Mouse (Mus musculus) thymus, adult 18-20 months (tissue): Measurements from ENCODE around the gene Usp3.
A peak's percentile ranks its signal among the peaks of the same experiment; 100 is the strongest.

Experiments
- DNase-seq, 2 experiments: peaks; one replicate each; pipeline ENCODE4 v3.0.0; 2022; ENCODE audit warnings: mixed read lengths in 2 of 2

Gene Usp3

DNA sequence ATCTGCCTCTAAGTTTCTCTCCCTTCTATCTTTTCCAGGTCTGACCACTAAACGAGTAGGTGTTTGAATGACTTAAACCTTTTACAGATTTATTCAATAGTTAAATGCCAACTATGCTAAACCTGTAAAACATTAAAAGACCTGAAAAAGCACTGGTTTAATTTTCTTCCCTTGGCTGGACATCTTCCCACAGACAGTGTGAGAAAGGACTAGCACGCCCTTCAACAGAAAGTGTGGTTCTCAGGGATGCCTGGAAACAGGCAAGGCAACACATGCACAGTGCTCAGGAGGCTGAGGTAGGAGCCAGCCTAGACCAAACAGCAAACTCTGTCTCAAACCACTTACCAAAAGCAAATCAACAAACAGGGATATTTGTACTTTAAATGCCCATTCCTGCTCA is 31.4 kb downstream of the Usp3 start:
- DNase-seq: no peak

DNA sequence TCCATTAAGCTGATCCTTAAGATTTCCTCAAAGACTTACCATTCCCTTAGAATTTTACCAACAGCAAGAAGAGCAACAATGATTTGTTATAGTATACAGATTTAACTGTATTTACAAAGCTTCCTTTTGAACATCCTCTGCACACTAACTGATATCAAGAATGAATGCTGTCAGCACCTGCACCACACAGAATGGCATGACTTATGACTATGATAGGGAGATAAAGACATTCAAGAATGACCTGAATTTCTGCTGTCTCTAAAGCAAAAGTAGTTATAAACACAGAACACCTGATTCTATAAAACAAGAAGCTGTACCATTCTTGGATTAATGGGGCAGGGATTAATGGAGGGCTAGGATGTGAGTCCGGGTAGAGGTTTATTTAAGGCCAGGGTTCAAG is 32.2 kb downstream of the Usp3 start:
- DNase-seq: no peak

DNA sequence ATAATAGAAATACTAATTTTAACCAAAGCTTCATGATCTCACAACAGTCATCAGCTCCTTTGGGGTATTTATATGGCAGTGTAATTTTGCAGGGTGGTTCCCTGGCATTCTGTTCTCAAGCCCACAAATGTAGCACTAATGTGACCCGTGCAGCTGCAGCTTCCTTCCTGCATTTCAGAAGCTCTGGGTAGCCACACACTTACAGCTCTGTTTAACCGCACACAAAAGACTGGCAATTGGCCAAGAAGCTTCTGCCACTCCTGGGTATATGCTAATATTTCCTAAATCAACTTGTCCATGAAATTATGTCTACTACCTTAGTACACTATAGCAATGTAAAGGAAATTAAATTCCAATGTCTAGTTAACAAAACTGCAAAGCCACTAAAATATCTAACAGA is 32.6 kb downstream of the Usp3 start:
- DNase-seq: peak; percentile 47 to 70

DNA sequence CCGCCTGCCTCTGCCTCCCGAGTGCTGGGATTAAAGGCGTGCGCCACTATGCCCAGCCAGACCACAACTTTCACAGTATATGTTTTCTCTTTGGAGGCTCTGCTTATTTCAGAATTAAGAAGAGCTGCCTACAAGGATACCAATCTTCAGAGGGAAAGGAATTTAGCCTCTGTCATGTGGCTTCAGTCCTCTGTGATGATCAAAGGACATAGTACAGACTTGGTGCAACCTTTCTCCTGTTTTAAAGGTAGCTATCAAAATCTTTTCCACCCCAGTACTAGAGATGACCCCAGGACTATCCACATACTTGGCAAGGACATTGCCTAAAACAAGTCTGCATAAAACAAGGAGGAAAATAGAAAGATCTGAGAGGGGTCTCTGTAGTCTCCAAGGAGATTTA is 34.0 kb downstream of the Usp3 start:
- DNase-seq: no peak

DNA sequence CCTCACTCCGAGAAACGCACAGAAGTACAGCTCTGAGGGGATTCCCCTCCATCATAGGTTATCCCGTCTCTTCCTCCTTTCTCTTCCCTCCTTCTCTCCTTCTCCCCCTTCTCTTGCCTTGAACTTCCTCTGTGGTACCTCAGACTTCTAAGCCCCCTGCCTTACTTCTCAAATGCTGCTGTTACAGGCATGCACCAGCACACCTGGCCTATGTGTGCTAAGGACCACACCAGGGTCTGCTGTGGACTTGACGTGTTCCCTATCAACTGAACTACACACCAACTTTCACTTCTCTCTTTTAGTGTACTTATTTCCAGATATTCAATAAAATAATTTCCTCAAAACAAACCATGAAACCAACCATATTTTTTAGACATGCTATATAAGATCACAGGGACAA is 50.2 kb downstream of the Usp3 start:
- DNase-seq: no peak

DNA sequence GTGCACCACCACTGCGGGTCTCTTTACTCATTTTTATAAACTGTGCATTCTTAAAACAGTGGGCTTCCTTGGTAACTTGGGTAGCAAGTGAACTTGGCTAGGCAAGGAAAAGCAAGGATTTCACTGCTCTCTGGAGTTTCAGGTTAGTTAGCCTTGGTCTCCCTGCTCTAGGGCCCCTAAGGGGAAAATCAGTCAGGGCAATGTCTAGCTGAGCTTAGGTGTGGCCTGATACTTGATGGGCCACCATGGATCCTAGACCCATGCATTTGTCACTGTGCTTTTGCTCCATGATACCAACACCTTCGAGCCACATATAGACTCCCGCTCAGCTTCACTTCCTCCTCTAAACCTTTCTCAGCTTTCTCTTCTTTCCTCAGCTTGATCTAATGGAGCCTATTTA is 71.3 kb downstream of the Usp3 start:
- no peak for DNase-seq

DNA sequence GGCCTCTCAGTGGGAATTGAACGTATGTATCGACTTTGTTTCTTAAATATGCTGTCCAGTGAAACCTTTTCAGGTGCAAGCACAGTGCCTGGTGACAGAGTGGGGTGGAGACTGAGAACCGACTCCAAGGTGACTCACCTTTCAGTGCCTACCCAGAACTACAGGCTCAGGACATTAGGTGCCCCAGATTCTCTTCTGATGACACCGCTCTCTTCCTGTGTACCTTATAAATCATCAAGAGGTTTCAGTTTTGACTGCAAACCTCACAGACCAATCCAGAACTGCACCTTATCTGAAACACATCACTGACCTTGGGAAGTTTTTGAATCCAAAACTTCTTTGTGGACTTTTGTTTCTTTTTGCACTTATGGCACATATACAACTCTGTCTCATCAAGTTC is 72.6 kb downstream of the Usp3 start:
- no peak for DNase-seq

DNA sequence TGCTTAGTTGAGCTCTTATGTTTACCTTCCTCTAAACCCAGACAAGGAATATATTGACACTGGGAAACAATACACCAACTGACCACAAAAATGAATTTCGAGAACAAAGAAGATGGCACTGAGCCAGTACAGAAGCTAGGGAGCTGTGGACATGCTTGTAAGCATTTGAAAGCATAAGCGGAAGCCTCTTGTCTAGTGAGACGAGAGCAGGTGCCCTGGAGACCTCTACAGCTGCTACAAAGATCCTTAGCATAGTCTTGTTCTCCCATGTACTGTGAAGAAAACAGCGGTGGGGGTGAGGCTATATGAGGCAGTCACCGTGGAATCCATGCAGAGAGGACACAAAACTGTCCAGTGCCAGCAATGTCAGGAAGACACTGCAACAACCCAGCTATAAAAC is 74.0 kb downstream of the Usp3 start:
- no peak for DNase-seq

DNA sequence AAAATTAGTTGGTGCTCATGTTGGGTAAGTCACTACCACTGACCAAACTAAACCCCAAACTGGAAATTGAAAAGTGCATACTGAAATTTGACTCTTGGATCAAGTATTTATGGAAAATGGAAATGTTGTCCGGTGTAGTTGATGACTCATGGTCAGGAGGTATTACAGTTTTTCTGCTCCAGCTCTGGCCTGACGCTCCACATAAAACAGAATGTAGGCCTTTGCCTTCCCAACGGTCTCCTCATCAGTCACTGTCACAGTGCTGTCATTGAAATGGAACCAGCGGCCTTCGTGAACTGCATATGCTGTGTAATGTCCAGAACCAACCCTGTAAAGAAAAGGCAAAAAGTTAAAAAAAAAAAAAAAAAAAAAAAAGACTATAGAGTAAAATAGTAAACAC is 74.7 kb downstream of the Usp3 start:
- DNase-seq: no peak

DNA sequence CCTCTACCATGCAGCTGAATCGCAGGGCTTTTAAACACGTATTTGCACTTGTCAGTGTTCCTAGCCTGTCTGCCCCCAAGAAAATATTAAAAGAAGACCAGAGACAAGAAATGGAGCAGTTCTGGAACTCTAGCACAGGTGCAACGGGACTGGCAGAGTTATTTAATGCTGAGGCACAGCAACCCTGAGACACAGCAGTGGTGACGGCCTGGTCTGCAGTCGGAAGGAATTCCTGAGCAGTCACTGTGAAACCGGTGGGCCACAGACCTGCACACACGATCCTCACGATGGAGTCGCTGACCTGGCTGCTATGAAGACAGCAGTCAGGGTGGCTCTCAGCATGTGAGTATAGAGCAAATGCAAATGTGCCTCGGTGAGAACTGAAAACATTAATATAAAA is 75.2 kb downstream of the Usp3 start:
- no peak for DNase-seq

DNA sequence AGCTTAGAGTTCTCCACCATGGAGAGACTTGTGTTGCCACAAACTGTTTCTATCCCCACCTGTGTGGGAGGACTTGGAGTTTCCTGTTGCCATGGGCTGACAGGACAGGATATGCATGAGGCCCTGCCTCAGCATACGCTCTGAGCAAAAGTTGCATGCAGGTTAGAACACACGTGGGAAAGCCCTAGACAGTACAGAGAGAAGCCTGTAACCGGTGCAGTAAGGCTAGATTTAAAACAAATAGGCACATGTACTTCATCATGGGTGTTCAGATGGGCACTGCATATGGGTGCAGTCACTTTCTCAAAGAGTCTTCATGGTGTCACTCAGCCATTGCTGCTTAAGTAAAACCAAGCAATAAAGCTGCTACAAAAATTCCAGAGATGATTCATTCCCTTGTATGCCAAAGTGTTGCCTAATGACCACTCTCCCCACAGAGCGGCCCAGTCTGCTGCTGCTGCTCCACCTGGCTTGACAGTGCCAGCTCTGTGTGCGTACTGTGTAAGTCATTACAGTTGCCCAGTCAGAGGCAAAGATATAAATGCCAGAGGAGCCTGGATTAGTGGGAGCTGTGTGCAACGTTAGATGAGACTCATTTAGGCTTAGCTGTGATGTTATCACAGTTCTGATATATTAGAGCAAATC is 76.5 kb downstream of the Usp3 start:
- no peak for DNase-seq

DNA sequence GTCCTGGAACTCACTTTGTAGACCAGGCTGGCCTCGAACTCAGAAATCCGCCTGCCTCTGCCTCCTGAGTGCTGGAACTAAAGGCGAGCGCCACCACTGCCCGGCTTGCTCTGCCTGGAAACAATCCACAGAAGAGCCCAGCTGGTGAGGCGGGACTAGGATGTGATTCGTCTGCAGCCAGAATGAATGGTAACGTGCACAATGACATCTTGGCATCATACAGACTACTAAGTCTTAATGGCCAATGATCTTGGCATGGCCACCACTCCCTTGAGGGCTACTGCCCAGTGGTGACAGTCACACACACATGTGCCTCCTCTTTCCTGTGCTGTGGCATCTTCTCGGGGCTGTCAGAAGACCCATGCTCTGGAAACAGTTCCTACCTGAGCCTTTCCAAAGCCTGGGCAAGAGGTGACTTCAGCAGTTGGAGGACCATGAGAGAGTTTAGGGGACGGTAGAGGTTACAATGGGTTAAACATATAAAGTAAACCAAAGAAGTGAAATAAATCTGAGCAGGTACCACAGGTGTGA is 77.2 kb downstream of the Usp3 start:
- no peak for DNase-seq

DNA sequence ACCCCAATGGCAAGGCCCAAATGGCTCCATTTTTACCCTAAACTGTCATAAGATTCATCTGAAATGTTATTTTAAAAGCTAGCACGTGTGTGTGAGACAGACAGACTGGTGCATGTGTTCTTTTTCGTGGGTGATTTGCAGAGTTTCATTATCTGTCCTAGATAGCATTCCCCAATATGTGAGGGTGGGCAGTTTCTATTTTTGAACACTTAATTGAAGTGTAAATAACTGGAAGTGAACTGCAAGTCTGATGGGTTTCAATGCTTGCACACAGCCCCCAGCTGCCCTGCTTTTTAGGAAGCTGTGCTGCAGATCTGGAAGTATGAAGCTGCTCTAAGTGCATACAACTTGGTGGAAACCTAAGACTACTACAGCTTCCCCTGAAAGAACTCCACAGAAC is 77.8 kb downstream of the Usp3 start:
- DNase-seq: no peak

DNA sequence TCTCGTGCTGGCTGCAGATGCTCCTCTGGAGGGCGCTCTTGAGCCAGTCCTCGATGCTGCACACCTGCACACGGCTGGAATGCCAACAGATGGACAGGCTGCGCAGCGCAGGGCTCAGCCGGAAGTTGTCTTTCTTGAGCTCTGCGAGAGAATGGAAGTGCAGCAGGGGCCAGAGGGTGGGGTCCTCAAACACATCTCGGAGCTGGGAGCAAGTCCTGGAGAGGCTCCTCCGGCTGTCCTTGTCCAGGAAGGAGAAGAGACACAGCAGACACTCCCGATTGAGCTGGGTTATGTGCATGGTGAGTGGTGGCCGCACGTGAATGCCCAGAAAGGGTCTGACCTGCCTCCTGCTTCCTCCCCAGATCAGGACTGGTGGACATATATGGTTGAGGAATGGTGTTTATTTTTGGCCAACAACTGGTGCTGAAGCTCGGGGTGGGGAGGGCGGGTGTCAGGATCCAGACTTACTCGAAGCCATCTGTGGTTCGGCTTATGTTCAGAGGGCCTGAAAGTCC is 78.6 kb downstream of the Usp3 start, which contains the start of gene Fbxl22:
TSS of gene Fbxl22 (minus strand) at position 338 of the 515 bp plus-strand sequence.
- peak in 1 of 2 experiments; percentile 58 for DNase-seq

DNA sequence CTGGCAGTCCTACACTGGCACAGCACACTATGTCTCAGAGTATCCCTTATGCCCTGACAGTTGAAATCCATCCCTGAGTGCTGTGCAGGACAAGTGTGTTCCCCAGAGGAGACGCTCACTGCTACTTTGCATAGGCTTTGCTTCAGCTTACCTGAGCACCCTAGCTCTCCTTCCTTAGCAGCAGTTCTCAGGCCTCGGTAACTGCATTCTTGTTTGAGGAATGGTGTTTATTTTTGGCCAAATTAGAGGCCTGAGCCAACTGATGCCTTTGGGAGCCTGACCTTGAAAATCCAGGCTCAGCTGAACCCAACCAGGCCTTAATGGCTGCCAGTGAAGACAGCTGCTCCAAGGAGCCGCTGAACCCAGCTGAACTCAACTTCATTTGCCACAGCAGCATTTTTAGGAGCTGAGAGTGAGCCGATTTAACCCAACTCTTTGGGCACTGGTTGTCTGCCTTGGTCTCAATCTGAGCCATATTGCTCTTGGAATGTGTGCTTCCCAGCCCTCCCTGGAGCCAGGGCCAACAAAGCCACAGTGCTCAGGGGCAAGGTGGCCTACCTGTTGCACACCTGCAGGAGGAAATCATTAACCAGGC is 79.2 kb downstream of the Usp3 start:
- DNase-seq: no peak

DNA sequence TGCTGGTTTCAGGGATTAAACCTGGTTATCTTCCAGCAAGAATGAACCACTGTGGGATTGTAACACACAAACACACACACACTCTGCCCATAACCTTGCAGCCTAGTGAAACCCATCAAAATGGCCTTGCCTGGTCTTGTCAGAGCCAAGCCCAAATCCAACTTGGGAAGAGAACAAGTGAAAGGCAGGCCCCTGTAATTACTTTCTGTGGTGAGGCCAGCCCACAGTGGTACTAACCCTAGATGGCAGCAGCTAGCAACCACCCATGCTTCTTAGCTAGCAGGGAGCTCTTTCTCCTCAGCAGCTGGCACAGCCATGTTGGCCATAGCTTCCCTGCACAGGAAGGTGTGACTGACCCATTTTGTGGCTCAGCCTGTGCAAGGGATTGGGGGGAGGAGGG is 79.8 kb downstream of the Usp3 start:
- peak in 1 of 2 experiments; percentile 41 for DNase-seq

DNA sequence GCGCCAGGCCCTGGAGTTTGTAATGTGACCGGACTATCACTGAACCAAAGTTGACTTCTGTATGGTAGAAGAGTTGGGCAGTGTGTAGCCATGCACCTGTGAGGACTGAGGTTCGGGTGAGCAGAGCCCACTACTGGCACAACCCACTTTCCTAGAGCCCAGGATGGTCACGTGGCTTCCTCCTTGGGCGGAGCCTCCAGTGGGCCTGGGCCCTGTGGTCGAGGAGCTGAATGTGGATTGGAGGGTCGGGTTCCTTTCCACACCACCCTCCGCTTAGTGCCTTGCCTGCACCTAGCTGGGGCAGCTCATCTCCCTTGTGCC is 80.6 kb downstream of the Usp3 start:
- DNase-seq: peak; percentile 82 to 90

DNA sequence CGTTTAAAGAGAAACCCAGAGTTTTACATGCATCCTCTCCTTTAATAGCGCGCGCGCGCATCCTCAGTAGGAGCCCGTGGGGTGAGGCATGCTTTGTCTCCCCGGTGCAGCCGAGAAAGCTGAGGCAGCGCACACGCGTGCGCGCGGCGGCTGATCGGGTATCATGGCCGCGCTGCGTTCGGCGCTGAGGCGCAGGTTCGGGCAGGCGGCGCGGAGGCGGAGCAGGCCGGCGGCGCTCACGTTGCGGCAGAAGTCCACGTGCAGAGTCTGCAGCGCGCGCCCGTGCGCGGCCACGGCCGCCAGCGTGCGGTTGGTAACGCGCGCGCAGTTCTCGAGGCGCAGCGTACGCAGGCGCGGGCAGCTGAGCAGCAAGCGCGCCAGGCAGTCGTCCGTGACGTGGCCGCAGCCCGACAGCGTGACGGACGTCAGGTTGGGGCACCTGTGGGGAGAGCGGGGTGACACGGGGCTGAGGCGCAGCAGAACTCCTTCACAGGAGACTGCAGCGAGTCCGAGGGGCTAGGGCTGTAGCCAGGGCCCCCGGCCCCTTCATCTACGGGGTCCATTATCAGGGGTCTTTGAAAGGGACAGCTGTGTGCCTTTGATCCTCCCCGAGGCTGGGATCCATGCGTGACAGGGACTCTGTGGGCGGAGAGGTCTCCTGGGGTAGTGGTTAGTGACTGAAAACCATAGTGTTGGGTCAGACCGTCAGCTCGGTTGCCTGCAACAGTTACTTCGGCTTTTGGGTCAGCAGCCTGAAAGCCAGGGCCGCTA is 81.2 kb downstream of the Usp3 start:
- DNase-seq: peak; percentile 88 to 91

DNA sequence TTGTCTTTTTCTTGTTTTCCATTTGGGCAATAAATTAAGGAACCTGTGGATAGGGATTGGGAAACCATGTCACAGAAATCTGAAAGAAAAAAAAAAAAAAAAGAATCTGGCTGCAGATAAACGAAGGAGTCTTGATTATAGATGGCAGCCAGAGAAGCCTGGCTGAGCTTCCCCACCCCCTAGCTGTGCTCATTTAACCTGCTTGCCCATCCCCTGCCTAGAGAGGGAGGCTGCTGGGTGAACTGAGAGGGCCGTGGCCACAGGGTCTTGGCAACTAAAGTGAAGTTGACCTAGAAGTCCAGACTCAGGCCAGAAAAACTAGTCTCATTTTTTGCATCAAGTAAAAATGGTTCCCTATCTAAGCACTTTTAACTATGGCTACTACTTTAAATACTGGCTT is 82.0 kb downstream of the Usp3 start:
- DNase-seq: peak in 1 of 2 experiments; percentile 29

DNA sequence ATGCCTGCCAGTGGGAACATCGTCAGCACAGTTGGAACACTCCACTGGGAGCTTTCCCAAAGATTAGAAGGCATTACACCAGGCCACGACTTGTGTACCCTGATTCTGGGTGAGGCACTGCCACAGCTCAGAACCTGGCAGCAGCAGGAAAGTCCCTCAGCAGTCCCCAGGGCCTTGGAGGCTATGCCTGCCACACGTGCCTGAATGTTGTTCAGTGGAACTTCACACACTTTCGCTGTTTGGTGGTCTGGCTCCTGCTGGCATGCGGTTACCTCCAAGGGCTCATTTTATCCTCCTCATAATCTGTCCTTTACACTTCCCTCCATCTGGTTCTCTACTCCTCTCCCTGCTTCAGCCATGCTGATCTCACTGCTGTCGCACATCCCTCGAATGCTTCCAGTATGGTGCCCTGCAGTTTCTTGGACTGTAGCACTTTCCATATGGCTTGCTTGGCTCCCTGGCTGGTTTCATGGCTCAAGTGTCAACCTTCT is 82.5 kb downstream of the Usp3 start:
- no peak for DNase-seq

DNA sequence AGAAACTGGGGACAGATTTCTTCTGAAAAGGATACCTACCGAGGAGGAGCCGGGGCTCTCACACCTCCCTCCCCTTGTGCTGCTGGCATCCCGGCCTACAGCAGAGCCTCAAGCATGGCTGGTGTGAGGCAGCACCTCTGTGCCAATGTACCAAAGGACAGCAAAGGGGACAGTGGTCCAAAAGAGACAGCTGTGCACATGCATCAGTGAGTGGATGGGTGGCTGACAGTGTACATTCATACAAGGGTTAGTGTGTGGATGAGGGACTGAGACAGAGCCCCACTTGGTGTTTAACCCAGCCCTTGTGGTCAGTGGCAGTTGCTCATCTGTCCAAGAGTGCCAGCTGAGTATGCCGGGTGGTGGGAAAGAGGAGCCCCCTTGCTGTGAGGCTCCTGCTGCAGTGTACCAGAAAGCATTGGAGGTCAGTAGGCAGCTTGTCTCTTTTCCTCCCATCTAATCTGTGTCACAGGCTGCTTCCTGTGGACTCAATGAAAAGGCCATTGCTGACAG is 84.0 kb downstream of the Usp3 start:
- no peak for DNase-seq

DNA sequence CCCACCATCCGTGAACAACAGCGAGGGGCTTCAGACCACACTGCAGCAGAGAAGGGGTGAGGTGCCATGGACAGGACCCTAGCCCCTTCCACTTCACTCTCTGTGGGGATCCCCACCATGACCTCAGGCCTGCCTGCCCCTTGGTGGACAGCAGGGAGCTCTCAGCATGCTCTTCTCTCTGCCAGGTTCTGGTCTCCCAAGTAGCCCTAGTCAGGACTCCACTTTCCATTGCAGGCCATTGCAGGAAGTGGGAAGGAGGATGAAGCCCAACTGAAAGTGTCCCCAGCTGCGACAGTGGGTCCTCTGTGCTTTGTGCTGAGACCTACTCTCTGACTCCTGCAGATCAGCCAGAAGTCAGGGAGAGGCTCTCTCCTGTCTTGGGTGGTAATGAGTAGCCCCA is 85.3 kb downstream of the Usp3 start:
- DNase-seq: no peak

DNA sequence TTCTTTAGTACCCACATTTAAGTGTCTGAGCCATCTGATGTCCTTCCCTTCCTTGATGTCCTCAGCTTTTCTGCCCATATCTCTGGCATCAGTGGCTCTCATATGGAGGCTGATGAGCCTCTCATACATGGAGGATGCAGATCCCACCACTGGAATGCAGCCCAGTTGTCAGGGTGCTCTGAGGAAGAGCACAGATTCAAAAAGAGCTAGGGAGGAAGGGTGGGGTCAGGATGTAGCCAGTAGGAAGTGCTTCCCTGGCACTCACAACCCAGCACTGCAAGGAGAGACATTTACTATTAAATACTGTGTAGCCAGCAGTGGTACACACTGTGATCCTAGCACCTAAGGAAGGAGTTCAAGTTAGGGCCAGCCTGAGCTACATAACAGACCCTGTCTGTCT is 86.5 kb downstream of the Usp3 start:
- no peak for DNase-seq

DNA sequence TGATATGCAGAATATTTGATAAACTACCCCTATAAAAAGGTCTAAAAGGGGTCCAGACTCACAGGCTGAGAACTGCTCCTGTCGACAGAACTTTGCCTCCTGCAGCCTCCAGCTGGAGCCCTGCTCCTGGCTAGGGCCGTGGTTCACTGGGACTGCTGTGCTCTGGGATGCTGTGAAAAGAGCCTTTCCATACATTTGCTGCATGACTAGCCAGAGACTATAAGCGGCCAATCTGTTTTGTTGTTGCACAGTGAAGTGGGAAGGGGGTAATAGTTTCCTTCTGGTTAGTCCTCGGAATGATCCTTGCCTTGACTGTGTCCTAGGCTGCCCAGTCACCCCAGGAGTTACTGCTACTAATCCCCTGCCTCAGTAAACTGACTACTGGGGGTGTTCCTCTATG is 86.9 kb downstream of the Usp3 start:
- no peak for DNase-seq
